Mouse (Mus musculus) CH12.LX (cell line): Measurements from ENCODE around the gene Mon2. TPM values are rescaled to one million over a fixed set of nuclear protein-coding genes. Genes with fewer than 3 reads are reported as not detected.

Source experiments
- DNase-seq: peaks from one replicate; pipeline ENCODE4 v3.0.0-alpha.2; 2013; ENCODE audit errors: extremely low read depth
- H3K27ac ChIP-seq: 2 replicates; pipeline ENCODE4 v1.5.1; 2012; ENCODE audit warnings: low read depth, mild to moderate bottlenecking, control low read depth, moderate library complexity; ENCODE audit not compliant: insufficient read depth
- H3K27me3 ChIP-seq: replicated peaks from 2 replicates; pipeline ENCODE3; 2012; ENCODE audit warnings: inconsistent platforms
- H3K36me3 ChIP-seq, 2 experiments: replicated peaks in 1 of 2; 2 replicates each; pipeline versions ENCODE3 to v1.6.1; 2012; ENCODE audit warnings: inconsistent platforms in 1 of 2, low read length in 1 of 2, mild to moderate bottlenecking in 1 of 2, mixed read lengths in 1 of 2, moderate library complexity in 1 of 2; ENCODE audit not compliant: control insufficient read depth in 1 of 2, insufficient read depth in 1 of 2
- H3K4me1 ChIP-seq, 2 experiments: 2 replicates each; pipeline ENCODE4 v1.6.1; 2012; ENCODE audit warnings: inconsistent platforms in 1 of 2, moderate library complexity in 1 of 2; ENCODE audit not compliant: insufficient read depth in 2 of 2, control insufficient read depth in 1 of 2
- H3K4me2 ChIP-seq: 2 replicates; pipeline ENCODE4 v1.6.1; 2012; ENCODE audit warnings: low read depth, mild to moderate bottlenecking, control low read depth; ENCODE audit not compliant: poor library complexity, insufficient read depth, severe bottlenecking
- H3K4me3 ChIP-seq, 3 experiments: fragments of 150-350 bp in 1 of 3; sonication (generic) in 1 of 3; replicated peaks in 1 of 3; 2 replicates each; pipeline versions ENCODE3 to v1.5.1; 2011 to 2012; ENCODE audit warnings: low read depth in 2 of 3, low read length in 2 of 3, mild to moderate bottlenecking in 2 of 3, moderate library complexity in 2 of 3, control low read depth in 1 of 3, improper control_type of control experiment in 1 of 3, inconsistent platforms in 1 of 3, mixed read lengths in 1 of 3; ENCODE audit not compliant: poor library complexity in 1 of 3
- H3K79me2 ChIP-seq: replicated peaks from 2 replicates; pipeline ENCODE4 v1.6.1; 2012; ENCODE audit warnings: mild to moderate bottlenecking, moderate library complexity; ENCODE audit not compliant: control insufficient read depth, poor library complexity, insufficient read depth, severe bottlenecking; ENCODE audit errors: extremely low read depth
- H3K9ac ChIP-seq: 2 replicates; pipeline ENCODE4 v1.6.1; 2012; ENCODE audit warnings: low read depth, mild to moderate bottlenecking, control low read depth, moderate library complexity; ENCODE audit not compliant: insufficient read depth
- H3K9me3 ChIP-seq: replicated peaks from 2 replicates; pipeline ENCODE3; 2012; ENCODE audit warnings: low read length, inconsistent platforms, mixed read lengths
- BHLHE40 ChIP-seq: IDR thresholded peaks from 2 replicates; pipeline ENCODE4 v1.6.1; 2011; ENCODE audit warnings: mild to moderate bottlenecking, low read depth, low read length, improper control_type of control experiment
- CHD1 ChIP-seq: IDR thresholded peaks from 2 replicates; pipeline ENCODE4 v1.6.1; 2012; ENCODE audit warnings: low read depth, low read length, improper control_type of control experiment, inconsistent platforms
- CHD2 ChIP-seq: IDR thresholded peaks from 2 replicates; pipeline ENCODE4 v1.6.1; 2011; ENCODE audit warnings: low read length, improper control_type of control experiment
- ELF1 ChIP-seq: IDR thresholded peaks from 2 replicates; pipeline ENCODE4 v1.6.1; 2014; ENCODE audit warnings: low read depth, mild to moderate bottlenecking, inconsistent platforms, low read length, improper control_type of control experiment
- EP300 ChIP-seq: IDR thresholded peaks from 2 replicates; pipeline ENCODE4 v1.6.1; 2011; ENCODE audit warnings: low read length, improper control_type of control experiment
- ETS1 ChIP-seq: conservative IDR thresholded peaks from 2 replicates; pipeline ENCODE4 v1.6.1; 2012; ENCODE audit warnings: low read depth, mild to moderate bottlenecking, inconsistent platforms, low read length, improper control_type of control experiment, moderate library complexity
- GABPA ChIP-seq: IDR thresholded peaks from 2 replicates; pipeline ENCODE4 v1.6.1; 2012; ENCODE audit warnings: low read depth, low read length, improper control_type of control experiment, inconsistent platforms; ENCODE audit not compliant: insufficient replicate concordance
- JUN ChIP-seq: IDR thresholded peaks from 2 replicates; pipeline ENCODE4 v1.6.1; 2011; ENCODE audit warnings: low read depth, mild to moderate bottlenecking, low read length, improper control_type of control experiment, moderate library complexity; ENCODE audit not compliant: insufficient read depth
- JUND ChIP-seq: conservative IDR thresholded peaks from 2 replicates; pipeline ENCODE4 v1.6.1; 2011; ENCODE audit warnings: low read depth, low read length, improper control_type of control experiment
- KAT2A ChIP-seq: IDR thresholded peaks from 2 replicates; pipeline ENCODE4 v1.6.1; 2012; ENCODE audit warnings: low read length, improper control_type of control experiment, inconsistent platforms; ENCODE audit not compliant: insufficient replicate concordance
- MAFK ChIP-seq: IDR thresholded peaks from 2 replicates; pipeline ENCODE4 v1.6.1; 2011; ENCODE audit warnings: low read length, improper control_type of control experiment; ENCODE audit not compliant: insufficient replicate concordance
- MAZ ChIP-seq: IDR thresholded peaks from 2 replicates; pipeline ENCODE4 v1.6.1; 2012; ENCODE audit warnings: low read depth, mild to moderate bottlenecking, inconsistent platforms, low read length, improper control_type of control experiment, moderate library complexity
- MEF2A ChIP-seq: IDR thresholded peaks from 2 replicates; pipeline ENCODE4 v1.6.1; 2014; ENCODE audit warnings: low read depth, mild to moderate bottlenecking, inconsistent platforms, low read length, improper control_type of control experiment, borderline replicate concordance
- MXI1 ChIP-seq: IDR thresholded peaks from 2 replicates; pipeline ENCODE4 v1.6.1; 2011; ENCODE audit warnings: mild to moderate bottlenecking, low read depth, low read length, improper control_type of control experiment
- MYC ChIP-seq: IDR thresholded peaks from 2 replicates; pipeline ENCODE4 v1.6.1; 2011; ENCODE audit warnings: low read depth, mild to moderate bottlenecking, improper control_type of control experiment, low read length
- NELFE ChIP-seq: IDR thresholded peaks from 2 replicates; pipeline ENCODE4 v1.6.1; 2011; ENCODE audit warnings: low read depth, low read length, improper control_type of control experiment
- PAX5 ChIP-seq: IDR thresholded peaks from 2 replicates; pipeline ENCODE4 v1.6.1; 2012; ENCODE audit warnings: low read length, inconsistent platforms, mixed read lengths
- POLR2A ChIP-seq: IDR thresholded peaks from 2 replicates; pipeline ENCODE4 v1.6.1; 2011; ENCODE audit warnings: low read depth, mild to moderate bottlenecking, improper control_type of control experiment, low read length
- RAD21 ChIP-seq: IDR thresholded peaks from 2 replicates; pipeline ENCODE4 v1.6.1; 2011; ENCODE audit warnings: low read depth, mild to moderate bottlenecking, low read length, improper control_type of control experiment, moderate library complexity
- RCOR1 ChIP-seq: conservative IDR thresholded peaks from 2 replicates; pipeline ENCODE4 v1.6.1; 2012; ENCODE audit warnings: low read depth, mild to moderate bottlenecking, inconsistent platforms, low read length, improper control_type of control experiment
- SIN3A ChIP-seq: IDR thresholded peaks from 2 replicates; pipeline ENCODE4 v1.6.1; 2012; ENCODE audit warnings: low read length, improper control_type of control experiment, inconsistent platforms
- SMC3 ChIP-seq: IDR thresholded peaks from 2 replicates; pipeline ENCODE4 v1.6.1; 2011; ENCODE audit warnings: low read depth, low read length, improper control_type of control experiment
- TBP ChIP-seq: conservative IDR thresholded peaks from 2 replicates; pipeline ENCODE4 v1.6.1; 2011; ENCODE audit warnings: low read depth, low read length, improper control_type of control experiment
- UBTF ChIP-seq: IDR thresholded peaks from 2 replicates; pipeline ENCODE4 v1.6.1; 2012; ENCODE audit warnings: low read depth, mild to moderate bottlenecking, inconsistent platforms, low read length, improper control_type of control experiment, moderate library complexity
- USF1 ChIP-seq: IDR thresholded peaks from 2 replicates; pipeline ENCODE4 v1.6.1; 2014; ENCODE audit warnings: low read depth, mild to moderate bottlenecking, inconsistent platforms, low read length, improper control_type of control experiment
- USF2 ChIP-seq: conservative IDR thresholded peaks from 2 replicates; pipeline ENCODE4 v1.6.1; 2011; ENCODE audit warnings: low read depth, low read length, improper control_type of control experiment
- ZKSCAN1 ChIP-seq: IDR thresholded peaks from 2 replicates; pipeline ENCODE4 v1.6.1; 2012; ENCODE audit warnings: low read depth, inconsistent platforms, low read length, improper control_type of control experiment, borderline replicate concordance
- dilution Hi-C: fragments of 300-500 bp; cut with MboI; formaldehyde crosslinking; loops from 2 replicates; pipeline ENCODE4 v1.14.3; 2020; ENCODE audit warnings: low sequenced_read_pairs; ENCODE audit not compliant: extremely low pct_unique_long_range_greater_than_20kb, extremely low pct_ligation_motif_present
- in situ Hi-C: fragments of 300-500 bp; cut with MboI; formaldehyde crosslinking; loops from 3 replicates; pipeline ENCODE4 v1.14.3; 2019; ENCODE audit warnings: low sequenced_read_pairs, low pct_ligation_motif_present, low pct_unique_long_range_greater_than_20kb, mixed read lengths
- polyA plus RNA-seq: library from polyadenylated mRNA; unstranded; fragments of >175 nt; gene quantifications from 2 replicates; pipeline ENCODE4 v1.2.1, GENCODE M21; 2012; ENCODE audit warnings: low read depth; ENCODE audit not compliant: insufficient read length
- total RNA-seq, 2 experiments: library from RNA; depleted of rRNA; stranded (reverse); fragments of 300-350 nt in 1 of 2; fragments of >200 nt in 1 of 2; gene quantifications; 2 replicates each; pipeline ENCODE4 v1.2.3; 2012 to 2014

Gene Mon2
- total and polyA plus RNA-seq, 3 experiments: 18.6 to 31.0 (median 28.8) TPM

- Histone ChIP-seq H3K27me3 (no peaks in the 10 kb centered on the region), H3K4me3 (no peak overlapping the region), H3K79me2 (peaks cover 31% of the 10 kb centered on the region), H3K9me3 (peaks cover 5% of the 10 kb centered on the region), H3K36me3 (peaks cover 4 to 26% of the 10 kb centered on the region in 2 experiments), H3K4me2 (no peak overlapping the region), H3K9ac (no peak overlapping the region), H3K4me1 (peaks cover 2 to 19% of the 10 kb centered on the region in 2 experiments; a peak in 3 of 4 replicates), H3K27ac (no peak overlapping the region)
- in situ Hi-C loops: no loop called here
- TF ChIP-seq MYC (no peak), SIN3A (no peak), NELFE (no peak), MAFK (no peak), RAD21 (no peak), GABPA (no peak), USF1 (no peak), JUND (no peak), ELF1 (no peak), PAX5 (no peak), TBP (no peak), RCOR1 (no peak), JUN (no peak), MEF2A (no peak), MAZ (no peak), EP300 (no peak), ZKSCAN1 (no peak), CHD2 (no peak), MXI1 (no peak), USF2 (no peak)
- dilution Hi-C loops: no loop called here
- no peak for DNase-seq
Measured at GRCm38 (mm10) chr10:123071997-123072396, 4.3 kb downstream of the Mon2 start.

DNA sequence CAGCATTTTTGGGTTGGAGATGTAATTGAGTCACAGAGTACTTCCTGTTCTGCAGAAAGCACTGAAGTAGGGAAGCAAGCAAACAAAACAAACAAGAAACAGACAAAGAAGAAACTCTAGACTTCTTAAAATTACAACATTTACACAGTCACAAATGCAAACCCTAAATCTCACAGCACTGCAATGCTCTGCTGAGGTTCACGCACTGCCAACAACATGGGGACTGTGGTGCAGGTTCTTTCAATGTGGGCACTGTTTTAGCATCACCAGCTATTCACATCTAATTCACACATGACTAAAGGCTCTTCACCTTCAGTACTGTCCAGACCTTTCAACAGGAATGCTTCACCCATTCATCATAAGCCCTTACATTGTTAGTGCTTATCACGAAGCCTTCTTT, 13.3 kb downstream of the Mon2 start:
- no peak overlapping the region for H3K4me3 ChIP-seq
- no peak for TF ChIP-seq UBTF
- no peak for TF ChIP-seq POLR2A
- TF ChIP-seq USF1: no peak
- no peak for TF ChIP-seq EP300
- TF ChIP-seq BHLHE40: no peak
- no peak for TF ChIP-seq NELFE
- no peak for TF ChIP-seq CHD1
- TF ChIP-seq KAT2A: no peak
- TF ChIP-seq SMC3: no peak
- TF ChIP-seq ETS1: no peak
- no peak for TF ChIP-seq MEF2A
- TF ChIP-seq MXI1: no peak
- TF ChIP-seq, all 38 proteins: peak for 0
- H3K4me2 ChIP-seq: no peak overlapping the region
- H3K4me1 ChIP-seq: no peaks in the 10 kb centered on the region
- no peaks in the 10 kb centered on the region for H3K9me3 ChIP-seq
- no peak overlapping the region for H3K27ac ChIP-seq
- no peak for DNase-seq
- in situ Hi-C loops (no loop called here), dilution Hi-C loops (no loop called here)
- no peak overlapping the region for H3K9ac ChIP-seq
- peaks cover 0 to 19% of the 10 kb centered on the region in 2 experiments for H3K36me3 ChIP-seq
- no peaks in the 10 kb centered on the region for H3K27me3 ChIP-seq
- no peaks in the 10 kb centered on the region for H3K79me2 ChIP-seq
